Mouse (Mus musculus) E14TG2a.4 (cell line): ENCODE data around the gene Il15.

Source experiments
- H3K27me3 ChIP-seq: 2 replicates; pipeline ENCODE4 v1.6.1; 2014; ENCODE audit warnings: low read length, control low read depth; ENCODE audit not compliant: insufficient read depth
- H3K36me3 ChIP-seq: 2 replicates; pipeline ENCODE4 v1.6.1; 2014; ENCODE audit warnings: low read length, control low read depth; ENCODE audit not compliant: insufficient read depth
- H3K4me1 ChIP-seq: replicated peaks from 2 replicates; pipeline ENCODE4 v1.6.1; 2014; ENCODE audit warnings: low read depth, low read length, control low read depth
- H3K4me3 ChIP-seq: replicated peaks from 2 replicates; pipeline ENCODE4 v1.5.1; 2014; ENCODE audit warnings: mild to moderate bottlenecking, low read length
- H3K9me3 ChIP-seq: 2 replicates; pipeline ENCODE4 v1.6.1; 2014; ENCODE audit warnings: low read length, control low read depth
- CTCF ChIP-seq: conservative IDR thresholded peaks from 2 replicates; pipeline ENCODE4 v1.5.1; 2014; ENCODE audit warnings: low read length
- NANOG ChIP-seq: IDR thresholded peaks from 2 replicates; pipeline ENCODE4 v1.6.1; 2014; ENCODE audit warnings: borderline replicate concordance, low read length, mixed read lengths
- POU5F1 ChIP-seq: IDR thresholded peaks from 2 replicates; pipeline ENCODE4 v1.6.1; 2014; ENCODE audit warnings: low read length, borderline replicate concordance

Gene Il15

DNA sequence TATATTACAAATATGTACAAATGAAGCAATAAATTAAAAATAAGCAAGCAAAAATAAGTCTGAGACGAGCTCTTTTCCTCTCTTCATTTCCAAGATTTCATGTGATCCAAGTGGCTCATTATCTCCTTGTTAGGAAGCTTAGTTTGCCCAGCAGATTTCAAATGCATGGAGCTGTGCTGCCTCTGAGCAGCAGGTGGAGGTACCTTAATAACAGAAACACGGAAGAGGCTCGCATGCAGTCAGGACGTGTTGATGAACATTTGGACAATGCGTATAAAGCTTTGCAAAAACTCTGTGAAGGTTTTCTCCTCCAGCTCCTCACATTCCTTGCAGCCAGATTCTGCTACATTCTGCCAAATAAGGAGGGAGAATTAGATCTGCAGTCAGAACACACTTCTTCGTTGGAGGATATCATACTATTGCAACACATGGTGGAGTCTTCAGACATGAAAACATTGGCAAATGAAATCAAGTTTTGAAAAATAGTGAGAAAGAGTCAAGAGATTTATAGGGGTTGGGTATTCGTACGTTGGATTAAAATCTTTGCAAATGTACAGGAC is 71.3 kb downstream of the Il15 start:
- no peak overlapping the region for H3K4me3 ChIP-seq
- no peaks in the 10 kb centered on the region for H3K9me3 ChIP-seq
- no peaks in the 10 kb centered on the region for H3K4me1 ChIP-seq
- no peaks in the 10 kb centered on the region for H3K36me3 ChIP-seq
- H3K27me3 ChIP-seq: no peaks in the 10 kb centered on the region
- no peak for TF ChIP-seq CTCF
- no peak for TF ChIP-seq NANOG
- TF ChIP-seq POU5F1: no peak

DNA sequence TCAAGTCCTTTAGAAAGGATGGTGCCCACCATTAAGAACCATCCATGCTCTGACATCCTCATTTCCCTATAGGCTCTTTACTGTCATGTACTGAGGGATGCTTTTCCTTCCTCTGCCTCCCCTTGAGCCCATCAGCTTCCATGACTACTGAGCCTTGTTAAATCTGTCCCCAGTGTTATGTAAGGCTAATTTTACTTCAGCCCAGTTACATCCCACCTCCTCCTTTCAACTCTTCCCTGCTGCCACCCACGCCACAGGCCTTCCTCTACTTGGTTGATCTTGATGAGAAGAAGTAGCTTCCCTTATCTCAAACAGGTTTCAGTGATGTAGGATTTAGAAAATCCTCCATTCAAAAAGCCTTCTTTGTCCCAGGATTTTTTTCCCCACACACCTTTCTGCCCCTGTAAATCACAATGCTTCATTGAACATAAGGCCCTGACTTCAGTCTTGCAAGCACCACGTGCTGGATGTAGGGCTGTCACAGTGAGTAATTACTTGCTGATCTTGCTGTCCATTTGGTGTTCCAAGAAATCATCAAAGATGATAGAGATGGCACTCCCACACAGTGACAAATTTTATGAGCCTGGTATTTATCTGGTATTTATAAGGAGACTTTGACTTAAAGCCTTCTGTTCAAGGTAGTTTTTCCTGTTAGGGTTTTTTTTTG is 74.9 kb downstream of the Il15 start:
- TF ChIP-seq POU5F1 (no peak), NANOG (no peak)
- no peaks in the 10 kb centered on the region for H3K4me1 ChIP-seq
- no peak overlapping the region for H3K4me3 ChIP-seq
- H3K36me3 ChIP-seq: no peaks in the 10 kb centered on the region
- H3K27me3 ChIP-seq: no peaks in the 10 kb centered on the region
- no peaks in the 10 kb centered on the region for H3K9me3 ChIP-seq

DNA sequence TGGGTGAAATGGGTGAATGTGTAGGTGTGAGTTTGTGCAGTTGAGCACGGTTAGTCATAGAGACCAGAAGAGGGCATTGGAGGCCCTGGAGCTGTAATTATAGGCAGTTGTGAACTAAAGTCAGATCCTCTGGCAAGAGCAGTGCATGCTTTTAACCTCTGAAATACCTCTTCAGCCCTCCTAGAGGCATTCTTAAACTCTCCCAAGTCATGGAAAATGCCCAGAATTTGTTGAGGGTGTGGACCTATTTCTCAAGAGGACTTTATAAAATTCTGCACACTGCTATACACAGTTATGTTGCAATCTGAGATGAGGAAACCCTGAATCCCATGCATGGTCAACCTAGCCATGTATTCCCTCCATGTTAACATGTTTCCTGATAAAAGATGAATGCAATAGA is 77.0 kb downstream of the Il15 start:
- TF ChIP-seq POU5F1 (no peak), NANOG (no peak), CTCF (no peak)
- H3K36me3 ChIP-seq: no peaks in the 10 kb centered on the region

DNA sequence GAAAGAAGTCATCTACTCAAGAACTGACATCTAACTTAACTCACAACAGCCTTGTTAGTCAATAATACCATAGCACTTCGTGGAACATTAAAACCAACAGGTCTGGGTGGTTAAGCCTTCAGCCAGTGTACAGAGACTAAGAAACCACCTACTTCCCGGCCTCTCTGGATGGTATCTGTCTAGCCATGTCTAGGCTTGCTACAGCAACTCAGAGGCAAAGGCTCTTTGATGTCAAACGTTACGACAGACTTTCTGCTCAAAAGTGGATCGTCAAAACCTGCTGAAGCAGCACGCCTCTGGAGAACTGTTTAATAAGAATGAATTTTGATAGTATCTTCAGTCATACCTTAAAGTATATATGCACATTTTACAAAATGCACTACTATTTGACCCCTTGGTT is 77.4 kb downstream of the Il15 start:
- H3K4me3 ChIP-seq: no peak overlapping the region
- no peaks in the 10 kb centered on the region for H3K27me3 ChIP-seq

More for the DNA sequence above, 77.0 kb downstream of the Il15 start:
- Histone ChIP-seq H3K4me1 (no peaks in the 10 kb centered on the region), H3K4me3 (no peak overlapping the region), H3K27me3 (no peaks in the 10 kb centered on the region), H3K9me3 (no peaks in the 10 kb centered on the region)

DNA sequence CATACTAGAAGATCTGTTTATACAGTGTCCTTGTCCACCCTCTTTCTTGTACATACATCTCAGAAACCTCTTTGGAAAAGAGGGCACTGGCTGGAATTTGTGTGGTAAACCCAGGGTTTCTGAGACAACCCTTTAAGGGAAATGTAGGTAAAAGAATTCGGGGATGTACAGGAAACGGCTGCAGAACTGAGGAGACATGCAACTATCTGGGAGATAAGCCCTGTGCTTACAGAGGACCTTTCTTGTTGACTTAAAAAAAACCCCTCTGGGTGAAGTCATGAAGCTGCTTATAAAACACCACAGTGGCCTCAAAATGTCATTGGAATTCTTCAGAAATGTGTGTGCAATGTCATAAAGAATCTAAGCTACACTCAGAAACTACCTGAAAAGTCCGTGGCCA is 85.6 kb downstream of the Il15 start:
- no peak for TF ChIP-seq NANOG
- no peak for TF ChIP-seq CTCF
- no peak for TF ChIP-seq POU5F1
- Histone ChIP-seq H3K27me3 (no peaks in the 10 kb centered on the region), H3K36me3 (no peaks in the 10 kb centered on the region), H3K4me1 (no peaks in the 10 kb centered on the region), H3K9me3 (no peaks in the 10 kb centered on the region), H3K4me3 (no peak overlapping the region)

More for the DNA sequence above, 77.4 kb downstream of the Il15 start:
- Histone ChIP-seq H3K4me1 (no peaks in the 10 kb centered on the region), H3K36me3 (no peaks in the 10 kb centered on the region), H3K9me3 (no peaks in the 10 kb centered on the region)
- no peak for TF ChIP-seq POU5F1
- no peak for TF ChIP-seq CTCF
- no peak for TF ChIP-seq NANOG

DNA sequence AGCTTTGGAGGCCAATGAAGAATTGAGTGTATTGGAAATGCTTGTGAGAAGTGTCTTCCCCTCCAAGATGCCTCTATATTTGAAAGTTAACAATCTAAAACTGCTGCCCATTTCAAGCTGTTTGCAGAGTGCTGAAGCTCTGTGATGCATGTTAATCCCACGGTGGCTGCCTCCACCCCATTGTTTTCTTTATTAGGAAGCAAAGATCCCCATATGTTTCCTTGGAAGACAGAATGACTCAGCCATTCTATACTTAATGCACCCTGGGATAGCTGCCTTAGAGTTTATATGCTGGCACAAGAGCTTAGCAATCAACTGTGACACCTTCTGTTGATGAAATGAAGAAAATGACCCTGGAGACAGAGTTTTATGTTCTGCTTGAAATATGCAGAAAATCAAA is 96.6 kb downstream of the Il15 start:
- TF ChIP-seq CTCF (no peak), POU5F1 (no peak), NANOG (no peak)
- no peaks in the 10 kb centered on the region for H3K36me3 ChIP-seq
- no peak overlapping the region for H3K4me3 ChIP-seq
- H3K4me1 ChIP-seq: no peaks in the 10 kb centered on the region
- no peaks in the 10 kb centered on the region for H3K27me3 ChIP-seq
- H3K9me3 ChIP-seq: no peaks in the 10 kb centered on the region

DNA sequence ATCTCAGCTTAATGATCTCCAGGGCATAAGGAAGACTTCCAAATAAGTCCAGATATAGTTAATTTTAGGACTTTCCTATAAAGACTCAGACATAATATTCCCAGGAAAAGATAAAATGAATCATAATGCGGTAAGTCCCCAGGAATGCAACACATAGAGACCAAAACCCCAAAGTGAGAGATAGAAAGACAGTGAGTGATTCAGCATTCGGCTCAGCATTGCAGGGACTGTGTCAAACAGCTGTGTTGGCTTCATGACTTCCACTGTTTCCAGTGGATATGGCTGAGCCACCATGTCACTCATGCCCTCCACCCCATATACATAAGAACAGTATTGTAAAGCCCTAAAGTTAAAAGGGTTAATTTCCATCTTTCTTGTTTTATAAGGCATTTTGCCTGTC is 106.8 kb downstream of the Il15 start:
- Histone ChIP-seq H3K4me3 (no peak overlapping the region), H3K36me3 (no peaks in the 10 kb centered on the region), H3K27me3 (no peaks in the 10 kb centered on the region), H3K4me1 (no peaks in the 10 kb centered on the region), H3K9me3 (no peaks in the 10 kb centered on the region)
- TF ChIP-seq POU5F1: no peak
- no peak for TF ChIP-seq NANOG
- TF ChIP-seq CTCF: no peak

DNA sequence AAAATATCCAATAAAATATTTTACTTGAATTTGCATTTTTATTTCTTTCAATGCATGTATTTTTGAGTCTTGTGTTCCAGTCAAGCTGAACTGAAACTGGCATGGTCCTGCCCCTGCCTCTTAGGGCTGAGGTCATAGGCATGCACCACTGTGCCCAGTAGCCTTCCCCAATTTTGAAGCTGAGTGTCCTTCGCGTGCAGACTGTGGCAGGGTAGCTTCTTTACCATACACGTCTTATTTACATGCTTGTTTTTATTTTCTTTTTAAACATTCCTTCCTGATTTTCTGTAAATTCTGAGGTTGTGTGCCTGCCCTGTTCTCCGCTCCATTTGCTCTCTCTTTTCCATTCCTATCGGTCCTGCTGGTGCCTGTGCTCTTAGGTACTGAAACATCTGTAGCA is 111.4 kb downstream of the Il15 start:
- TF ChIP-seq CTCF (no peak), POU5F1 (no peak), NANOG (no peak)
- H3K9me3 ChIP-seq: no peaks in the 10 kb centered on the region
- no peaks in the 10 kb centered on the region for H3K27me3 ChIP-seq
- no peaks in the 10 kb centered on the region for H3K4me1 ChIP-seq
- H3K4me3 ChIP-seq: no peak overlapping the region
- H3K36me3 ChIP-seq: no peaks in the 10 kb centered on the region

DNA sequence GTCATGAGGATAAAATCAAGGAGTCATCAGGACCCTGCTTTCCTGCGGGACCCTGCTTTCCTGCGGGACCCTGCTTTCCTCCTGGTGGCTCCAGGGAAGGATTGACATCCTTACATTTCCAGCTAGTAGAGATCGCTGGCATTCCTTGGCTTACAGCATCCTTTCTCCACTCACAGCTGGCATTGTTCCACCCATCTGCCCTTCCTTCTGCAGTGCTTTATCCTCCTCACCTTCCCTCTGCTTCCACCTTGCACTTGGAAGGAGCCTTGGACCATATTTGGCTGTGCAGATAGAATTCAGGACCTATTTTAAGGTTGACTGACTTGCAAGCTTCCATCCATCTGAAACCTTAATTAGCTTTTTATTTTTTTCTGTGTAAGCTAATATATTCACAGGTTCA is 117.2 kb downstream of the Il15 start:
- Histone ChIP-seq H3K9me3 (0 out of 2 replicates have a peak, but pooled peaks cover 3% of the 10 kb centered on the region), H3K36me3 (no peaks in the 10 kb centered on the region), H3K4me1 (no peaks in the 10 kb centered on the region), H3K27me3 (no peaks in the 10 kb centered on the region), H3K4me3 (no peak overlapping the region)
- TF ChIP-seq POU5F1: no peak
